Comparison of ENCODE assay signal across 25 mouse cellular contexts in genomic region chr10:122962651-122963050, GRCm38 (mm10).
A peak's percentile ranks its signal among the peaks of the same experiment; 100 is the strongest.
DNase-seq lines count a peak whose midpoint lies in the region; ATAC-seq lines count a peak whose summit lies in the region.
"Had no signal": no experiment of that assay in that cellular context is flagged by ENCODE, and none has a peak within 500 bp of the region (broad histone marks: within the 10 kb centered on the region; RNA-seq: fewer than 3 reads in every experiment).

No protein-coding gene starts in this region.

- peaks cover 7% of the 10 kb centered on the region for H3K9me3 ChIP-seq in forebrain, embryonic 10.5 days
- no peaks in the 10 kb centered on the region for H3K9me3 ChIP-seq in forebrain, embryonic 16.5 days (ENCODE audit: control insufficient read depth, low read length)
- no peaks in the 10 kb centered on the region; the same call in 1 of the 2 replicates for H3K9me3 ChIP-seq in hindbrain, embryonic 12.5 days (replicated peaks)
- H3K9me3 ChIP-seq in hindbrain, embryonic 11.5 days (ENCODE audit: control insufficient read depth, low read length), result no peaks in the 10 kb centered on the region
- H3K9me3 ChIP-seq in neural tube, embryonic 12.5 days, result peaks cover 2% of the 10 kb centered on the region; the same call in 1 of the 2 replicates
- H3K9me3 ChIP-seq in neural tube, embryonic 15.5 days (replicated peaks), result no peaks in the 10 kb centered on the region
- H3K9me3 ChIP-seq: embryonic facial prominence, embryonic 10.5 days; heart, embryonic 10.5 days; heart, embryonic 13.5 days; intestine, embryonic 15.5 days had no signal

- peaks cover 30% of the 10 kb centered on the region for H3K27me3 ChIP-seq in forebrain, embryonic 10.5 days (ENCODE audit: poor library complexity, severe bottlenecking)
- H3K27me3 ChIP-seq in forebrain, embryonic 16.5 days (replicated peaks; ENCODE audit: control insufficient read depth, insufficient read depth, low read length), result no peaks in the 10 kb centered on the region
- no peaks in the 10 kb centered on the region for H3K27me3 ChIP-seq in hindbrain, embryonic 12.5 days
- no peaks in the 10 kb centered on the region for H3K27me3 ChIP-seq in hindbrain, embryonic 11.5 days (ENCODE audit: control insufficient read depth, insufficient read depth, low read length)
- no peaks in the 10 kb centered on the region for H3K27me3 ChIP-seq in neural tube, embryonic 12.5 days (replicated peaks)
- H3K27me3 ChIP-seq in neural tube, embryonic 15.5 days (replicated peaks), result no peaks in the 10 kb centered on the region
- H3K27me3 ChIP-seq: embryonic facial prominence, embryonic 13.5 days; hindbrain, embryonic 13.5 days; intestine, embryonic 15.5 days had no signal

- ATAC-seq in forebrain, embryonic 16.5 days, result no peak
- no peak for ATAC-seq in hindbrain, embryonic 12.5 days (ENCODE audit: low FRiP score)
- no peak for ATAC-seq in hindbrain, embryonic 11.5 days (ENCODE audit: low FRiP score)
- ATAC-seq in neural tube, embryonic 12.5 days (ENCODE audit: low FRiP score, low read depth), result no peak
- ATAC-seq in neural tube, embryonic 15.5 days (ENCODE audit: low FRiP score), result no peak
- ATAC-seq: activated CD4-positive, CD25-positive, alpha-beta regulatory T cell, adult 4 months; forebrain, embryonic 14.5 days had no signal

- H3K4me3 ChIP-seq in forebrain, embryonic 10.5 days, result no peak overlapping the region
- H3K4me3 ChIP-seq in forebrain, embryonic 16.5 days (replicated peaks; ENCODE audit: low read length), result no peak overlapping the region
- no peak overlapping the region for H3K4me3 ChIP-seq in hindbrain, embryonic 12.5 days
- H3K4me3 ChIP-seq in hindbrain, embryonic 11.5 days (ENCODE audit: low read depth, low read length), result no peak overlapping the region
- no peak overlapping the region for H3K4me3 ChIP-seq in neural tube, embryonic 12.5 days
- H3K4me3 ChIP-seq in neural tube, embryonic 15.5 days (replicated peaks), result no peak overlapping the region
- H3K4me3 ChIP-seq: erythroblast, embryonic 14.5 days; heart, adult 2 months; intestine, embryonic 15.5 days had no signal

- 0 out of 2 replicates have a peak overlapping the region, but pooled peaks have one; percentile 65 for H3K27ac ChIP-seq in forebrain, embryonic 10.5 days
- H3K27ac ChIP-seq in forebrain, embryonic 16.5 days (ENCODE audit: low read length), result no peak overlapping the region
- H3K27ac ChIP-seq in hindbrain, embryonic 12.5 days, result 0 out of 2 replicates have a peak overlapping the region, but pooled peaks have one; percentile 40
- H3K27ac ChIP-seq in hindbrain, embryonic 11.5 days (ENCODE audit: low read depth, low read length), result no peak overlapping the region
- no peak overlapping the region for H3K27ac ChIP-seq in neural tube, embryonic 12.5 days
- no peak overlapping the region for H3K27ac ChIP-seq in neural tube, embryonic 15.5 days (replicated peaks)
- H3K27ac ChIP-seq: heart, adult 2 months; heart, embryonic 13.5 days; intestine, embryonic 15.5 days had no signal

- no peaks in the 10 kb centered on the region for H3K36me3 ChIP-seq in forebrain, embryonic 10.5 days (replicated peaks)
- H3K36me3 ChIP-seq in forebrain, embryonic 16.5 days (ENCODE audit: control insufficient read depth, insufficient read depth), result no peaks in the 10 kb centered on the region
- no peaks in the 10 kb centered on the region for H3K36me3 ChIP-seq in hindbrain, embryonic 12.5 days
- no peaks in the 10 kb centered on the region for H3K36me3 ChIP-seq in hindbrain, embryonic 11.5 days (ENCODE audit: control insufficient read depth, insufficient read depth, low read length)
- no peaks in the 10 kb centered on the region for H3K36me3 ChIP-seq in neural tube, embryonic 12.5 days
- H3K36me3 ChIP-seq in neural tube, embryonic 15.5 days, result no peaks in the 10 kb centered on the region
- H3K36me3 ChIP-seq: embryonic facial prominence, embryonic 10.5 days; embryonic facial prominence, embryonic 13.5 days; heart, embryonic 10.5 days; heart, embryonic 13.5 days; hindbrain, embryonic 13.5 days; intestine, embryonic 15.5 days had no signal

- no peak for DNase-seq in forebrain, embryonic 10.5 days (ENCODE audit: extremely low spot score, low spot score)
- no peak for DNase-seq in hindbrain, embryonic 11.5 days (ENCODE audit: low spot score)
- DNase-seq: adrenal gland, adult 8-10 months; adrenal gland, postnatal 25 days; cerebellum, adult 11-12 months; cerebellum, adult 8-10 months; cerebellum, postnatal 10 days; cerebellum, postnatal 36 days; gastrocnemius, postnatal 36 days; heart, adult 2 months; heart, postnatal 14 days; heart, postnatal 4 days had no signal

- H3K9ac ChIP-seq in forebrain, embryonic 16.5 days (replicated peaks; ENCODE audit: low read depth, low read length), result no peak overlapping the region
- no peak overlapping the region for H3K9ac ChIP-seq in hindbrain, embryonic 12.5 days
- no peak overlapping the region for H3K9ac ChIP-seq in hindbrain, embryonic 11.5 days (ENCODE audit: low read depth, low read length)
- H3K9ac ChIP-seq in neural tube, embryonic 12.5 days, result no peak overlapping the region
- no peak overlapping the region for H3K9ac ChIP-seq in neural tube, embryonic 15.5 days (replicated peaks)
- H3K9ac ChIP-seq: intestine, embryonic 15.5 days had no signal

- peaks cover 32% of the 10 kb centered on the region for H3K4me1 ChIP-seq in forebrain, embryonic 10.5 days
- peaks cover 15% of the 10 kb centered on the region for H3K4me1 ChIP-seq in forebrain, embryonic 16.5 days (replicated peaks; ENCODE audit: control insufficient read depth, insufficient read depth, low read length)
- H3K4me1 ChIP-seq in hindbrain, embryonic 12.5 days, result peaks cover 39% of the 10 kb centered on the region
- H3K4me1 ChIP-seq in hindbrain, embryonic 11.5 days (replicated peaks; ENCODE audit: control insufficient read depth, insufficient read depth, low read length), result peaks cover 10% of the 10 kb centered on the region; the same call in 1 of the 2 replicates
- peaks cover 34% of the 10 kb centered on the region for H3K4me1 ChIP-seq in neural tube, embryonic 12.5 days
- H3K4me1 ChIP-seq in neural tube, embryonic 15.5 days, result peaks cover 29% of the 10 kb centered on the region

- H3K4me2 ChIP-seq in forebrain, embryonic 16.5 days (ENCODE audit: low read length), result no peak overlapping the region
- H3K4me2 ChIP-seq in hindbrain, embryonic 12.5 days (replicated peaks), result 0 out of 2 replicates have a peak overlapping the region, but pooled peaks have one; percentile 57
- no peak overlapping the region for H3K4me2 ChIP-seq in hindbrain, embryonic 11.5 days (replicated peaks; ENCODE audit: low read depth, low read length)
- H3K4me2 ChIP-seq in neural tube, embryonic 12.5 days (replicated peaks), result peak overlapping the region; percentile 61; the same call in 1 of the 2 replicates
- no peak overlapping the region for H3K4me2 ChIP-seq in neural tube, embryonic 15.5 days

- 66% methylated on average over 9 of the region's 9 CpGs for WGBS in forebrain, embryonic 10.5 days
- 64% methylated on average over 8 of the region's 9 CpGs for WGBS in forebrain, embryonic 16.5 days
- 58% methylated on average over 9 of the region's 9 CpGs for WGBS in hindbrain, embryonic 12.5 days
- 61% methylated on average over 9 of the region's 9 CpGs for WGBS in hindbrain, embryonic 11.5 days
- 57% methylated on average over 9 of the region's 9 CpGs for WGBS in neural tube, embryonic 12.5 days
- 51% methylated on average over 9 of the region's 9 CpGs for WGBS in neural tube, embryonic 15.5 days

Comparison
In these comparisons a context has a peak if more than half of its experiments do, and no peak if none do; other contexts are left out.
1. H3K27ac ChIP-seq: peak in forebrain, embryonic 10.5 days (single experiment) and hindbrain, embryonic 12.5 days (single experiment); none in forebrain, embryonic 16.5 days (single experiment), hindbrain, embryonic 11.5 days (single experiment), neural tube, embryonic 12.5 days (single experiment) and neural tube, embryonic 15.5 days (single experiment).
2. H3K4me2 ChIP-seq: peak in hindbrain, embryonic 12.5 days (single experiment) and neural tube, embryonic 12.5 days (single experiment); none in forebrain, embryonic 16.5 days (single experiment), hindbrain, embryonic 11.5 days (single experiment) and neural tube, embryonic 15.5 days (single experiment).